In genomic region chr6:146077124-146077889, GRCm38 (mm10) we compare ENCODE assay signal across 12 mouse cellular contexts.
A peak's percentile ranks its signal among the peaks of the same experiment; 100 is the strongest.
DNase-seq lines count a peak whose midpoint lies in the region; ATAC-seq and TF ChIP-seq lines count a peak whose summit lies in the region.
"Had no signal": no experiment of that assay in that cellular context is flagged by ENCODE, and none has a peak within 500 bp of the region (broad histone marks: within the 10 kb centered on the region; RNA-seq: fewer than 3 reads in every experiment).

No protein-coding gene starts in this region.

- H3K9ac ChIP-seq in liver, embryonic 13.5 days: no peak overlapping the region
- no peak overlapping the region for H3K9ac ChIP-seq in forebrain, embryonic 14.5 days (ENCODE audit: low read length)
- H3K9ac ChIP-seq in forebrain, embryonic 16.5 days (replicated peaks; ENCODE audit: low read depth, low read length): no peak overlapping the region
- no peak overlapping the region for H3K9ac ChIP-seq in kidney, embryonic 16.5 days (replicated peaks; ENCODE audit: low read length)
- H3K9ac ChIP-seq: stomach, embryonic 15.5 days had no signal

- peak; percentile 59 for DNase-seq in gastrocnemius, adult 2 months
- DNase-seq in gastrocnemius, postnatal 14 days: no peak
- peak; percentile 83 for DNase-seq in CD4-positive helper T cell, adult 2 months (ENCODE audit: low read depth, low spot score)
- DNase-seq in T-cell, adult 2 months (ENCODE audit: low spot score): peak; percentile 68
- DNase-seq in liver, embryonic 13.5 days: no peak
- no peak for DNase-seq in forebrain, embryonic 14.5 days (ENCODE audit: low spot score)
- DNase-seq: gastrocnemius, postnatal 36 days; kidney, postnatal 25 days; lung, postnatal 14 days had no signal

- H3K4me1 ChIP-seq in liver, embryonic 13.5 days (replicated peaks): peaks cover 11% of the 10 kb centered on the region
- H3K4me1 ChIP-seq in forebrain, embryonic 14.5 days (ENCODE audit: control insufficient read depth, insufficient read depth, low read length): no peaks in the 10 kb centered on the region
- H3K4me1 ChIP-seq in forebrain, embryonic 16.5 days (replicated peaks; ENCODE audit: control insufficient read depth, insufficient read depth, low read length): peaks cover 4% of the 10 kb centered on the region; the same call in 1 of the 2 replicates
- H3K4me1 ChIP-seq in kidney, embryonic 16.5 days (ENCODE audit: insufficient read depth, low read length): no peaks in the 10 kb centered on the region

- H3K36me3 ChIP-seq in liver, embryonic 13.5 days: no peaks in the 10 kb centered on the region
- H3K36me3 ChIP-seq in forebrain, embryonic 14.5 days (ENCODE audit: control insufficient read depth, insufficient read depth, low read length): no peaks in the 10 kb centered on the region
- H3K36me3 ChIP-seq in forebrain, embryonic 16.5 days (ENCODE audit: control insufficient read depth, insufficient read depth): no peaks in the 10 kb centered on the region
- no peaks in the 10 kb centered on the region for H3K36me3 ChIP-seq in kidney, embryonic 16.5 days (ENCODE audit: insufficient read depth, low read length)
- H3K36me3 ChIP-seq: stomach, embryonic 15.5 days had no signal

- 16% methylated on average over 11 of the region's 11 CpGs for WGBS in liver, embryonic 13.5 days (ENCODE audit: insufficient replicate concordance)
- WGBS in forebrain, embryonic 14.5 days: 83% methylated on average over 11 of the region's 11 CpGs
- WGBS in forebrain, embryonic 16.5 days: 88% methylated on average over 11 of the region's 11 CpGs
- WGBS in kidney, embryonic 16.5 days: 73% methylated on average over 11 of the region's 11 CpGs

- H3K27ac ChIP-seq in gastrocnemius, adult 2 months: no peak overlapping the region
- H3K27ac ChIP-seq in liver, embryonic 13.5 days: no peak overlapping the region
- H3K27ac ChIP-seq in forebrain, embryonic 14.5 days (ENCODE audit: low read depth, low read length): no peak overlapping the region
- H3K27ac ChIP-seq in forebrain, embryonic 16.5 days (ENCODE audit: low read length): no peak overlapping the region
- H3K27ac ChIP-seq in kidney, embryonic 16.5 days (ENCODE audit: low read length): no peak overlapping the region
- H3K27ac ChIP-seq: stomach, embryonic 15.5 days had no signal

- no peak overlapping the region for H3K4me3 ChIP-seq in gastrocnemius, adult 2 months
- H3K4me3 ChIP-seq in liver, embryonic 13.5 days (replicated peaks): no peak overlapping the region
- no peak overlapping the region for H3K4me3 ChIP-seq in forebrain, embryonic 14.5 days (ENCODE audit: low read depth, low read length)
- no peak overlapping the region for H3K4me3 ChIP-seq in forebrain, embryonic 16.5 days (replicated peaks; ENCODE audit: low read length)
- H3K4me3 ChIP-seq in kidney, embryonic 16.5 days (ENCODE audit: low read length): no peak overlapping the region
- H3K4me3 ChIP-seq: stomach, embryonic 15.5 days had no signal

- intact Hi-C loops in gastrocnemius, adult 2 months (cut with DNase I): no loop called here
- intact Hi-C loops in gastrocnemius, postnatal 14 days (cut with DNase I; ENCODE audit: low total_unique reads): no loop called here

- TF ChIP-seq CTCF in gastrocnemius, adult 2 months (IDR thresholded peaks at IDR 0.05): peak; percentile 61

- no peak overlapping the region for H3K4me2 ChIP-seq in liver, embryonic 13.5 days
- H3K4me2 ChIP-seq in forebrain, embryonic 14.5 days (ENCODE audit: low read length): no peak overlapping the region
- H3K4me2 ChIP-seq in forebrain, embryonic 16.5 days (ENCODE audit: low read length): no peak overlapping the region
- no peak overlapping the region for H3K4me2 ChIP-seq in kidney, embryonic 16.5 days (replicated peaks; ENCODE audit: low read depth, low read length)
- H3K4me2 ChIP-seq: stomach, embryonic 15.5 days had no signal

- H3K9me3 ChIP-seq in liver, embryonic 13.5 days (replicated peaks): no peaks in the 10 kb centered on the region
- H3K9me3 ChIP-seq in forebrain, embryonic 14.5 days (replicated peaks; ENCODE audit: control insufficient read depth, low read length): peaks cover 4% of the 10 kb centered on the region; the same call in 1 of the 2 replicates
- H3K9me3 ChIP-seq in forebrain, embryonic 16.5 days (ENCODE audit: control insufficient read depth, low read length): peaks cover 7% of the 10 kb centered on the region; the same call in 1 of the 2 replicates
- H3K9me3 ChIP-seq in kidney, embryonic 16.5 days (ENCODE audit: low read length): peaks cover 6% of the 10 kb centered on the region; the same call in 1 of the 2 replicates
- H3K9me3 ChIP-seq: stomach, embryonic 15.5 days had no signal

- peak; percentile 48 for ATAC-seq in liver, embryonic 13.5 days (ENCODE audit: low read depth)
- no peak for ATAC-seq in forebrain, embryonic 14.5 days
- ATAC-seq in forebrain, embryonic 16.5 days: no peak
- ATAC-seq in kidney, embryonic 16.5 days (ENCODE audit: low FRiP score, low TSS enrichment): no peak

- H3K27me3 ChIP-seq in liver, embryonic 13.5 days: no peaks in the 10 kb centered on the region
- no peaks in the 10 kb centered on the region for H3K27me3 ChIP-seq in forebrain, embryonic 14.5 days (replicated peaks; ENCODE audit: control insufficient read depth, insufficient read depth, low read length)
- no peaks in the 10 kb centered on the region for H3K27me3 ChIP-seq in forebrain, embryonic 16.5 days (replicated peaks; ENCODE audit: control insufficient read depth, insufficient read depth, low read length)
- no peaks in the 10 kb centered on the region for H3K27me3 ChIP-seq in kidney, embryonic 16.5 days (ENCODE audit: insufficient read depth, low read length)
- H3K27me3 ChIP-seq: stomach, embryonic 15.5 days had no signal

Comparison
In these comparisons a context has a peak if more than half of its experiments do, and no peak if none do; other contexts are left out.
1. DNase-seq: peak in gastrocnemius, adult 2 months (single experiment), CD4-positive helper T cell, adult 2 months (single experiment) and T-cell, adult 2 months (single experiment); none in gastrocnemius, postnatal 14 days (single experiment), liver, embryonic 13.5 days (single experiment) and forebrain, embryonic 14.5 days (single experiment).